Mouse (Mus musculus) C2C12 (cell line): ENCODE results near the gene Pkd1. TPM values are rescaled to one million over a fixed set of nuclear protein-coding genes. Genes with fewer than 3 reads are reported as not detected.

Source experiments
- H3K27me3 ChIP-seq: one replicate; pipeline ENCODE4 v1.6.1; 2011; ENCODE audit not compliant: control insufficient read depth, insufficient read depth, insufficient read length
- H3K36me3 ChIP-seq: one replicate; pipeline ENCODE4 v1.6.1; 2011; ENCODE audit not compliant: control insufficient read depth, insufficient read depth
- H3K4me3 ChIP-seq: one replicate; pipeline ENCODE4 v1.5.1; 2011; ENCODE audit warnings: mild to moderate bottlenecking, control low read depth; ENCODE audit not compliant: poor library complexity, insufficient read depth, severe bottlenecking
- H3K79me2 ChIP-seq: one replicate; pipeline ENCODE4 v1.6.1; 2011; ENCODE audit not compliant: control insufficient read depth, insufficient read depth
- H3K79me3 ChIP-seq: one replicate; pipeline ENCODE4 v1.6.1; 2011; ENCODE audit warnings: low read depth, control low read depth
- H3ac ChIP-seq: one replicate; pipeline ENCODE3; 2011; ENCODE audit warnings: low read depth; ENCODE audit not compliant: control insufficient read depth, insufficient read length
- CEBPB ChIP-seq: IDR thresholded peaks from one replicate; pipeline ENCODE4 v1.6.1; 2011; ENCODE audit warnings: low read depth, mild to moderate bottlenecking, control low read depth, moderate library complexity
- CTCF ChIP-seq: IDR thresholded peaks from one replicate; pipeline ENCODE4 v1.5.1; 2011; ENCODE audit not compliant: control insufficient read depth, insufficient read depth, insufficient read length
- FOSL1 ChIP-seq: IDR thresholded peaks from one replicate; pipeline ENCODE4 v1.8.0; 2011; ENCODE audit warnings: mild to moderate bottlenecking, low read length; ENCODE audit not compliant: poor library complexity, insufficient read depth, severe bottlenecking
- MAX ChIP-seq: IDR thresholded peaks from one replicate; pipeline ENCODE4 v1.6.1; 2011; ENCODE audit warnings: mild to moderate bottlenecking, control low read depth
- MYOD1 ChIP-seq: IDR thresholded peaks from one replicate; pipeline ENCODE4 v1.6.1; 2011; ENCODE audit warnings: low read depth; ENCODE audit not compliant: control insufficient read depth, insufficient read length
- MYOG ChIP-seq: IDR thresholded peaks from one replicate; pipeline ENCODE4 v1.6.1; 2011; ENCODE audit not compliant: control insufficient read depth, insufficient read length; ENCODE audit errors: extremely low read depth
- USF1 ChIP-seq: IDR thresholded peaks from one replicate; pipeline ENCODE4 v1.6.1; 2011; ENCODE audit warnings: low read depth, mild to moderate bottlenecking, control low read depth, moderate library complexity
- microRNA-seq: library from miRNA; unstranded; fragments of <30 nt; microRNA quantifications from one replicate; pipeline ENCODE4, GENCODE M21; 2019; ENCODE audit warnings: borderline microRNAs expressed
- polyA plus RNA-seq: library from polyadenylated mRNA; unstranded; fragments of >200 nt; fragmentation: generic; extraction: Trizol; gene quantifications from one replicate; pipeline ENCODE4 v1.2.1, GENCODE M21; 2012; ENCODE audit warnings: missing spikeins

Pkd1 gene
- polyA plus RNA-seq, 1 experiment = 50.6 TPM

GRCm38 (mm10) chr17:24642791-24643343 is 93.2 kb downstream of the Pkd1 start:
- Histone ChIP-seq H3K79me2 (no peaks in the 10 kb centered on the region), H3K79me3 (no peaks in the 10 kb centered on the region), H3K36me3 (no peaks in the 10 kb centered on the region), H3K27me3 (no peaks in the 10 kb centered on the region), H3ac (no peak overlapping the region), H3K4me3 (no peak overlapping the region)
- TF ChIP-seq MYOD1 = no peak
- no peak for TF ChIP-seq CTCF
- no peak for TF ChIP-seq MAX
- no peak for TF ChIP-seq USF1
- TF ChIP-seq MYOG = no peak

GRCm38 (mm10) chr17:24644030-24644715 is 94.5 kb downstream of the Pkd1 start:
- H3K36me3 ChIP-seq = no peaks in the 10 kb centered on the region
- TF ChIP-seq CTCF (no peak), USF1 (no peak), MYOD1 (no peak), MYOG (no peak), FOSL1 (no peak), MAX (no peak), CEBPB (no peak)

GRCm38 (mm10) chr17:24644875-24645721 is 95.5 kb downstream of the Pkd1 start:
- TF ChIP-seq CEBPB (no peak), FOSL1 (no peak), USF1 (no peak), MYOG (no peak), MYOD1 (no peak), CTCF (no peak), MAX (no peak)
- no peaks in the 10 kb centered on the region for H3K79me2 ChIP-seq

More at GRCm38 (mm10) chr17:24644030-24644715, 94.5 kb downstream of the Pkd1 start:
- no peak overlapping the region for H3ac ChIP-seq
- H3K4me3 ChIP-seq = no peak overlapping the region
- no peaks in the 10 kb centered on the region for H3K79me3 ChIP-seq
- no peaks in the 10 kb centered on the region for H3K79me2 ChIP-seq
- H3K27me3 ChIP-seq = no peaks in the 10 kb centered on the region

GRCm38 (mm10) chr17:24645916-24646315 is 96.3 kb downstream of the Pkd1 start:
- no peak overlapping the region for H3ac ChIP-seq
- H3K79me2 ChIP-seq = no peaks in the 10 kb centered on the region
- no peaks in the 10 kb centered on the region for H3K36me3 ChIP-seq
- H3K27me3 ChIP-seq = no peaks in the 10 kb centered on the region
- H3K79me3 ChIP-seq = no peaks in the 10 kb centered on the region
- H3K4me3 ChIP-seq = no peak overlapping the region
- no peak for TF ChIP-seq CEBPB
- TF ChIP-seq USF1 = no peak
- no peak for TF ChIP-seq CTCF
- no peak for TF ChIP-seq MYOG
- no peak for TF ChIP-seq FOSL1

More at GRCm38 (mm10) chr17:24644875-24645721, 95.5 kb downstream of the Pkd1 start:
- Histone ChIP-seq H3K27me3 (no peaks in the 10 kb centered on the region), H3K4me3 (no peak overlapping the region), H3ac (peak overlapping the region; percentile 19), H3K79me3 (no peaks in the 10 kb centered on the region), H3K36me3 (no peaks in the 10 kb centered on the region)

Small RNA genes within 50 kb of the gene (microRNA-seq; reads per million reads assigned to microRNA genes)
- 0.44 reads per million, percentile 6 among the genes with 10 or more reads in this experiment for gene Gm24589

Other genes starting within 250 kb of the Pkd1 start
- gene Abca17, start 198.8 kb upstream of the Pkd1 start, polyA plus RNA-seq = not detected
- 0.66 TPM for gene Abca3, start 197.9 kb upstream of the Pkd1 start, polyA plus RNA-seq
- 99.0 TPM for gene Rnps1, start 135.3 kb upstream of the Pkd1 start, polyA plus RNA-seq
- 48.5 TPM for gene Eci1, start 123.2 kb upstream of the Pkd1 start, polyA plus RNA-seq
- gene Dnase1l2, start 106.7 kb upstream of the Pkd1 start, polyA plus RNA-seq = 0.68 TPM
- 13.1 TPM for gene E4f1, start 79.5 kb upstream of the Pkd1 start, polyA plus RNA-seq
- 56.7 TPM for gene Pgp, start 79.4 kb upstream of the Pkd1 start, polyA plus RNA-seq
- 0.06 TPM for gene Bricd5, start 76.0 kb upstream of the Pkd1 start, polyA plus RNA-seq
- gene Mlst8, start 70.8 kb upstream of the Pkd1 start, polyA plus RNA-seq = 23.1 TPM
- gene Caskin1, start 61.2 kb upstream of the Pkd1 start, polyA plus RNA-seq = 0.36 TPM
- 142 TPM for gene Traf7, start 21.9 kb upstream of the Pkd1 start, polyA plus RNA-seq
- gene Rab26, start 15.6 kb upstream of the Pkd1 start, polyA plus RNA-seq = 0.42 TPM
- 33.3 TPM for gene Tsc2, start 82.8 kb downstream of the Pkd1 start, polyA plus RNA-seq
- 12.6 TPM for gene Nthl1, start 82.8 kb downstream of the Pkd1 start, polyA plus RNA-seq
- gene Slc9a3r2, start 100.5 kb downstream of the Pkd1 start, polyA plus RNA-seq = 10.0 TPM
- 0.42 TPM for gene Npw, start 108.6 kb downstream of the Pkd1 start, polyA plus RNA-seq
- gene Zfp598, start 119.9 kb downstream of the Pkd1 start, polyA plus RNA-seq = 34.6 TPM
- 0.61 TPM for gene Syngr3, start 140.1 kb downstream of the Pkd1 start, polyA plus RNA-seq
- gene Gfer, start 146.3 kb downstream of the Pkd1 start, polyA plus RNA-seq = 62.8 TPM
- 0.34 TPM for gene Noxo1, start 146.4 kb downstream of the Pkd1 start, polyA plus RNA-seq
- gene Tbl3, start 157.8 kb downstream of the Pkd1 start, polyA plus RNA-seq = 83.8 TPM
- 1.8 TPM for gene Rnf151, start 168.2 kb downstream of the Pkd1 start, polyA plus RNA-seq
- 381 TPM for gene Rps2, start 168.3 kb downstream of the Pkd1 start, polyA plus RNA-seq
- 343 TPM for gene Ndufb10, start 174.6 kb downstream of the Pkd1 start, polyA plus RNA-seq
- 0.06 TPM for gene Rpl3l, start 178.0 kb downstream of the Pkd1 start, polyA plus RNA-seq
- 57.8 TPM for gene Msrb1, start 186.8 kb downstream of the Pkd1 start, polyA plus RNA-seq
- gene Hs3st6, start 203.2 kb downstream of the Pkd1 start, polyA plus RNA-seq = not detected